Mouse (Mus musculus) heart, embryonic 14.5 days (tissue): Measurements from ENCODE around the gene Mroh9. TPM values are rescaled to one million over a fixed set of nuclear protein-coding genes. Genes with fewer than 3 reads are reported as not detected.
A peak's percentile ranks its signal among the peaks of the same experiment; 100 is the strongest.

Experiments used
- ATAC-seq: fragments of 200-750 bp; cut with Nextera tagmentation; 2 replicates; pipeline ENCODE4 v1.8.0; 2017; ENCODE audit warnings: low read depth, moderate TSS enrichment; ENCODE audit not compliant: insufficient number of reproducible peaks, insufficient read depth, low FRiP score
- H3K27ac ChIP-seq, 2 experiments: fragments of 200-500 bp in 1 of 2; fragments of 300-500 bp in 1 of 2; sonication (generic) in 1 of 2; replicated peaks in 1 of 2; 2 replicates each; pipeline ENCODE4 v1.5.1; 2012 to 2014; ENCODE audit warnings: low read depth in 2 of 2, low read length in 2 of 2, control low read depth in 1 of 2, mild to moderate bottlenecking in 1 of 2, mixed read lengths in 1 of 2; ENCODE audit not compliant: control insufficient read depth in 1 of 2, insufficient read depth in 1 of 2
- H3K27me3 ChIP-seq: fragments of 300-500 bp; sonication (generic); 2 replicates; pipeline ENCODE4 v1.6.1; 2014; ENCODE audit warnings: mild to moderate bottlenecking, low read length, control low read depth; ENCODE audit not compliant: control insufficient read depth, insufficient read depth
- H3K36me3 ChIP-seq: fragments of 300-500 bp; sonication (generic); 2 replicates; pipeline ENCODE4 v1.6.1; 2014; ENCODE audit warnings: mild to moderate bottlenecking, control low read depth, low read length, mixed read lengths; ENCODE audit not compliant: control insufficient read depth, insufficient read depth
- H3K4me1 ChIP-seq, 2 experiments: fragments of 200-500 bp in 1 of 2; fragments of 300-500 bp in 1 of 2; sonication (generic) in 1 of 2; 2 replicates each; pipeline ENCODE4 v1.6.1; 2012 to 2014; ENCODE audit warnings: low read length in 2 of 2, control low read depth in 1 of 2, mixed read lengths in 1 of 2; ENCODE audit not compliant: control insufficient read depth in 2 of 2, insufficient read depth in 2 of 2
- H3K4me2 ChIP-seq: fragments of 300-500 bp; sonication (generic); 2 replicates; pipeline ENCODE4 v1.6.1; 2014; ENCODE audit warnings: mild to moderate bottlenecking, low read length
- H3K4me3 ChIP-seq, 2 experiments: fragments of 200-500 bp in 1 of 2; fragments of 300-500 bp in 1 of 2; sonication (generic) in 1 of 2; 2 replicates each; pipeline ENCODE4 v1.5.1; 2012 to 2014; ENCODE audit warnings: low read length in 2 of 2, mild to moderate bottlenecking in 2 of 2, control low read depth in 1 of 2, low read depth in 1 of 2, moderate library complexity in 1 of 2; ENCODE audit not compliant: control insufficient read depth in 1 of 2, insufficient read depth in 1 of 2
- H3K9ac ChIP-seq: fragments of 300-500 bp; sonication (generic); 2 replicates; pipeline ENCODE4 v1.6.1; 2014; ENCODE audit warnings: mild to moderate bottlenecking, low read length
- H3K9me3 ChIP-seq: fragments of 300-500 bp; sonication (generic); 2 replicates; pipeline ENCODE4 v1.6.1; 2016; ENCODE audit warnings: low read length, control low read depth; ENCODE audit not compliant: control insufficient read depth
- WGBS: fragments of 180-500 bp; shearing (Covaris S2); extraction: QIAGEN DNeasy Blood & Tissue Kit; methylation state at CpG from one replicate; pipeline ENCODE4 v1.1.7; 2014; 5-methylcytosine and 5-hydroxymethylcytosine counted together
- polyA plus RNA-seq: library from polyadenylated mRNA; unstranded; fragments of >200 nt; fragmentation: Nextera tagmentation; extraction: Ambion mirVana; gene quantifications from 2 replicates; pipeline ENCODE4 v1.2.1, GENCODE M21; 2014

Mroh9 gene
- polyA plus RNA-seq, 1 experiment from 2014 or later: not detected

GRCm38 (mm10) chr1:163003496-163003895 lies 82.0 kb downstream of the Mroh9 start:
- Histone ChIP-seq H3K9me3 (peaks cover 6% of the 10 kb centered on the region; the same call in 1 of the 2 replicates), H3K4me2 (no peak overlapping the region), H3K4me3 (no peak overlapping the region), H3K4me1 (no peaks in the 10 kb centered on the region), H3K27me3 (no peaks in the 10 kb centered on the region), H3K27ac (no peak overlapping the region), H3K36me3 (no peaks in the 10 kb centered on the region), H3K9ac (no peak overlapping the region)
- WGBS: 80% methylated on average over 2 of the region's 2 CpGs
- ATAC-seq: no peak

GRCm38 (mm10) chr1:163001271-163001829 lies 84.1 kb downstream of the Mroh9 start:
- Histone ChIP-seq H3K36me3 (no peaks in the 10 kb centered on the region), H3K27ac (peak overlapping the region in 1 of 2 experiments; percentile 21; a peak in 1 of 4 replicates), H3K4me1 (no peaks in the 10 kb centered on the region), H3K4me2 (no peak overlapping the region), H3K4me3 (no peak overlapping the region), H3K9me3 (peaks cover 6% of the 10 kb centered on the region; the same call in 1 of the 2 replicates), H3K9ac (no peak overlapping the region), H3K27me3 (no peaks in the 10 kb centered on the region)
- WGBS: 62% methylated on average over 4 of the region's 4 CpGs
- ATAC-seq: no peak

- no peaks in the 10 kb centered on the region for H3K9me3 ChIP-seq
- H3K4me2 ChIP-seq: no peak overlapping the region
- no peaks in the 10 kb centered on the region for H3K4me1 ChIP-seq
- no peaks in the 10 kb centered on the region for H3K36me3 ChIP-seq
- H3K27me3 ChIP-seq: no peaks in the 10 kb centered on the region
- no peak overlapping the region for H3K27ac ChIP-seq
- WGBS: 71% methylated on average over 3 of the region's 3 CpGs
- H3K9ac ChIP-seq: no peak overlapping the region
- ATAC-seq: no peak
- H3K4me3 ChIP-seq: no peak overlapping the region
These were observed 97.9 kb downstream of the Mroh9 start for GRCm38 (mm10) chr1:162987546-162987945.

GRCm38 (mm10) chr1:162986777-162987176 lies 98.7 kb downstream of the Mroh9 start:
- no peak overlapping the region for H3K4me3 ChIP-seq
- H3K27me3 ChIP-seq: no peaks in the 10 kb centered on the region
- H3K36me3 ChIP-seq: no peaks in the 10 kb centered on the region
- ATAC-seq: no peak
- no peaks in the 10 kb centered on the region for H3K9me3 ChIP-seq
- 76% methylated on average over 1 of the region's 1 CpGs for WGBS
- H3K9ac ChIP-seq: no peak overlapping the region
- no peak overlapping the region for H3K4me2 ChIP-seq
- H3K27ac ChIP-seq: no peak overlapping the region
- H3K4me1 ChIP-seq: no peaks in the 10 kb centered on the region

GRCm38 (mm10) chr1:162986121-162986748 lies 99.2 kb downstream of the Mroh9 start:
- Histone ChIP-seq H3K27ac (no peak overlapping the region), H3K4me3 (no peak overlapping the region), H3K36me3 (no peaks in the 10 kb centered on the region), H3K4me1 (no peaks in the 10 kb centered on the region), H3K9me3 (no peaks in the 10 kb centered on the region), H3K9ac (no peak overlapping the region), H3K4me2 (no peak overlapping the region), H3K27me3 (no peaks in the 10 kb centered on the region)
- 81% methylated on average over 2 of the region's 2 CpGs for WGBS
- ATAC-seq: no peak

- 50% methylated on average over 1 of the region's 1 CpGs for WGBS
- H3K9me3 ChIP-seq: no peaks in the 10 kb centered on the region
- no peak for ATAC-seq
- no peak within 1 kb of the TSS for H3K4me2 ChIP-seq
- no peaks in the 10 kb centered on the region for H3K27me3 ChIP-seq
- H3K36me3 ChIP-seq: no peaks in the 10 kb centered on the region
- H3K4me1 ChIP-seq: no peaks in the 10 kb centered on the region
- no peak within 1 kb of the TSS for H3K4me3 ChIP-seq
- H3K27ac ChIP-seq: no peak within 1 kb of the TSS
- H3K9ac ChIP-seq: no peak within 1 kb of the TSS
These were observed 101.0 kb downstream of the Mroh9 start, which contains the start of gene Fmo3 for GRCm38 (mm10) chr1:162984428-162984827. Gene Fmo3, minus strand, starts transcription at chr1:162984528.
